Mouse (Mus musculus) limb, embryonic 15.5 days (tissue): ENCODE data around the gene Olfr1436. TPM values are rescaled to one million over a fixed set of nuclear protein-coding genes. Genes with fewer than 3 reads are reported as not detected.
"Not testable (repeated sequence)": the region's sequence is repeated elsewhere in the genome, so short reads cannot be mapped to it uniquely, and the experiment has no call there.

Experiments
- ATAC-seq: fragments of 200-750 bp; cut with Nextera tagmentation; 2 replicates; pipeline ENCODE4 v1.8.0; 2017; ENCODE audit warnings: low read depth, moderate TSS enrichment; ENCODE audit not compliant: insufficient number of reproducible peaks, low FRiP score, low TSS enrichment
- H3K27ac ChIP-seq: fragments of 300-500 bp; sonication (generic); 2 replicates; pipeline ENCODE4 v1.5.1; 2015; ENCODE audit warnings: moderate library complexity, mild to moderate bottlenecking, inconsistent platforms
- H3K27me3 ChIP-seq: fragments of 300-500 bp; sonication (generic); 2 replicates; pipeline ENCODE4 v1.6.1; 2015; ENCODE audit warnings: inconsistent platforms
- H3K36me3 ChIP-seq: fragments of 300-500 bp; sonication (generic); 2 replicates; pipeline ENCODE4 v1.6.1; 2015; ENCODE audit warnings: inconsistent platforms
- H3K4me1 ChIP-seq: fragments of 300-500 bp; sonication (generic); 2 replicates; pipeline ENCODE4 v1.6.1; 2015; ENCODE audit warnings: inconsistent platforms
- H3K4me2 ChIP-seq: fragments of 300-500 bp; sonication (generic); 2 replicates; pipeline ENCODE4 v1.6.1; 2015; ENCODE audit warnings: mild to moderate bottlenecking, inconsistent platforms
- H3K4me3 ChIP-seq: fragments of 300-500 bp; sonication (generic); 2 replicates; pipeline ENCODE4 v1.5.1; 2015; ENCODE audit warnings: mild to moderate bottlenecking, inconsistent platforms
- H3K9ac ChIP-seq: fragments of 300-500 bp; sonication (generic); 2 replicates; pipeline ENCODE4 v1.6.1; 2015; ENCODE audit warnings: inconsistent platforms
- H3K9me3 ChIP-seq: fragments of 300-500 bp; sonication (generic); 2 replicates; pipeline ENCODE4 v1.6.1; 2016; ENCODE audit warnings: inconsistent platforms
- WGBS: fragments of 180-500 bp; shearing (Covaris S2); methylation state at CpG from one replicate; pipeline ENCODE4 v1.1.7; 2015; 5-methylcytosine and 5-hydroxymethylcytosine counted together
- polyA plus RNA-seq: library from polyadenylated mRNA; unstranded; fragments of >200 nt; fragmentation: Nextera tagmentation; extraction: Ambion mirVana; gene quantifications from 2 replicates; pipeline ENCODE4 v1.2.1, GENCODE M21; 2015

Olfr1436 gene
- not detected in 2 replicates for polyA plus RNA-seq

DNA sequence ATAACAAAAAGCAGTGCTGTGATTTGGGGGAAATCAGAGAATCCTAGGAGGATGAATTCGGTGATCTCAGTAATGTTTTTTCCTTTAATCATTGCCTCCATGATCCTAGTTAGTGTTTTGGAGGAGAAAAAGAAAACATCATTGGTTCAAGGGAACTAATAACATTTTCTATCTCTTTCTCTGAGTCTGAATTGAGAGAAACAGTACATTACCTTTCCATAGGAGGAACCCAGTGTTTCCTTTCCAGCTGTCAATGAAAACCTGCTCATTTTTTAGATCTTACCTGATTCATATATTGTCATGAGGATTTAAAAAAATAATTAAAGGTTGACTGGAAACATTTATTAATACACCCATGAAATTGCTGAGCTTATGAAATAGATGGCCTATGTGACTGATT lies at the start of gene Olfr1436:
TSS of gene Olfr1436 (minus strand) at position 101 of the 400 bp plus-strand sequence.
- not testable (repeated sequence) for H3K4me3 ChIP-seq, H3K36me3 ChIP-seq, H3K4me2 ChIP-seq, ATAC-seq, H3K9me3 ChIP-seq, H3K27ac ChIP-seq, H3K27me3 ChIP-seq, H3K9ac ChIP-seq, H3K4me1 ChIP-seq
- 68% methylated on average over 1 of the region's 1 CpGs for WGBS

DNA sequence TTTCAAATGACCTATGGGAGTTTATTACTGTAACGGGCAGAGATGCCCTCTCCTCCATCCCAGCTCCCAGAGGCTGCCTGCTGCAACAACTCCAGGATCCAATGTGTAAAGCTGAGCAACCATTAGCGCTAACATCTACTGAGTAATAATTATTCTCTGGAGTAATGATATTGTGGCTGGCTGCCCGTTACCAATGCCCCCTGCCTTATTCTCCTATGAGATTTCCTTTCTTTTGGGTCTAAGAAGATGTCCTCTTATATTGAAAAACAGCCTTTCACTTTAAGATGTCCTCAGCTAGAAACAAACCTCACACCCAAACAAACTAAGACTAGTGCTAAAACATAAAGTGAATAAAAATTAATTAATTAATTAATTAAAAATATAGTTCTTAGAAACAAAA lies 36.9 kb upstream of the Olfr1436 start, which contains the start of gene Olfr1438-ps1:
TSS of gene Olfr1438-ps1 (minus strand) at position 101 of the 400 bp plus-strand sequence.
- ATAC-seq: no peak
- no peak within 1 kb of the TSS for H3K4me3 ChIP-seq
- H3K9ac ChIP-seq: no peak within 1 kb of the TSS
- no peaks in the 10 kb centered on the region for H3K36me3 ChIP-seq
- H3K9me3 ChIP-seq: no peaks in the 10 kb centered on the region
- H3K4me2 ChIP-seq: no peak within 1 kb of the TSS
- no peak within 1 kb of the TSS for H3K27ac ChIP-seq
- no peaks in the 10 kb centered on the region for H3K4me1 ChIP-seq
- no peaks in the 10 kb centered on the region for H3K27me3 ChIP-seq
- WGBS: 77% methylated on average over 3 of the region's 3 CpGs

DNA sequence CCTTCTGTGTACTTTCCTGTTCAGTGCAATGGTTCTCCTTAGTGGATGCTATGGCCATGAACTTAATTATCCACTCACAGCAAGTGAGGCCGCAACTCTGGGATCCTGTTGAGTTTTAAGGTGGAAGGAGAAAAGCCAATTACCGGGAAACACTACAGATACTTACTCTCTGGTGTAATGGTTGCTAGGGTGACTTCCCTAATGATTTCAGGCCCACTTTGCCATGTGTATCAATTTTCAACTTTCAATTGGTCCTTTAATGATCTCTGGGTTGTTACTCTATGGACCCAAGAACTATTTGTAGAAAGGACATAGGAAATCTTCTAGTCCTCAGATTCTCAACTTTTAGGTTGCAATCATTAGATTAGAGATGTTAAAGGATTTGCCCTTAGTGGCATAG lies 26.1 kb upstream of the Olfr1436 start, which contains the start of gene Olfr1437:
TSS of gene Olfr1437 (minus strand) at position 101 of the 400 bp plus-strand sequence.
- no peak within 1 kb of the TSS for H3K27ac ChIP-seq
- H3K36me3 ChIP-seq: no peaks in the 10 kb centered on the region
- H3K9me3 ChIP-seq: no peaks in the 10 kb centered on the region
- no peaks in the 10 kb centered on the region for H3K27me3 ChIP-seq
- no peak within 1 kb of the TSS for H3K9ac ChIP-seq
- no peak for ATAC-seq
- no peak within 1 kb of the TSS for H3K4me3 ChIP-seq
- 47% methylated on average over 2 of the region's 2 CpGs for WGBS
- no peaks in the 10 kb centered on the region for H3K4me1 ChIP-seq
- no peak within 1 kb of the TSS for H3K4me2 ChIP-seq

GRCm38 (mm10) chr19:12292979-12293378 lies 6.0 kb downstream of the Olfr1436 start:
- no peak overlapping the region for H3K4me2 ChIP-seq
- H3K4me1 ChIP-seq: no peaks in the 10 kb centered on the region
- no peaks in the 10 kb centered on the region for H3K27me3 ChIP-seq
- H3K9ac ChIP-seq: no peak overlapping the region
- H3K4me3 ChIP-seq: no peak overlapping the region
- no peaks in the 10 kb centered on the region for H3K9me3 ChIP-seq
- ATAC-seq: no peak
- no peak overlapping the region for H3K27ac ChIP-seq
- H3K36me3 ChIP-seq: no peaks in the 10 kb centered on the region

- H3K27ac ChIP-seq: no peak within 1 kb of the TSS
- no peak for ATAC-seq
- H3K9me3 ChIP-seq: no peaks in the 10 kb centered on the region
- no peak within 1 kb of the TSS for H3K4me2 ChIP-seq
- H3K9ac ChIP-seq: no peak within 1 kb of the TSS
- no peaks in the 10 kb centered on the region for H3K4me1 ChIP-seq
- WGBS: 68% methylated on average over 2 of the region's 2 CpGs
- H3K36me3 ChIP-seq: no peaks in the 10 kb centered on the region
- H3K27me3 ChIP-seq: no peaks in the 10 kb centered on the region
- no peak within 1 kb of the TSS for H3K4me3 ChIP-seq
These were observed 19.4 kb downstream of the Olfr1436 start, which contains the start of gene Olfr1434 for GRCm38 (mm10) chr19:12279554-12279953. Gene Olfr1434, plus strand, starts transcription at chr19:12279854.

GRCm38 (mm10) chr19:12260732-12261131 lies 38.2 kb downstream of the Olfr1436 start, which contains the start of gene Olfr235:
Gene Olfr235, plus strand, starts transcription at chr19:12261032.
- H3K27me3 ChIP-seq: no peaks in the 10 kb centered on the region
- no peak for ATAC-seq
- WGBS: 45% methylated on average over 1 of the region's 1 CpGs

More at GRCm38 (mm10) chr19:12260732-12261131, 38.2 kb downstream of the Olfr1436 start, which contains the start of gene Olfr235:
- Histone ChIP-seq H3K9ac (no peak within 1 kb of the TSS), H3K27ac (no peak within 1 kb of the TSS), H3K36me3 (no peaks in the 10 kb centered on the region), H3K4me2 (no peak within 1 kb of the TSS), H3K4me1 (no peaks in the 10 kb centered on the region), H3K4me3 (no peak within 1 kb of the TSS), H3K9me3 (no peaks in the 10 kb centered on the region)

Other genes starting within 250 kb of the Olfr1436 start
- not detected in 2 replicates for gene Olfr1424, start 236.4 kb downstream of the Olfr1436 start, polyA plus RNA-seq
- gene Olfr1425, start 221.4 kb downstream of the Olfr1436 start, polyA plus RNA-seq: not detected in 2 replicates
- gene Olfr1426, start 207.1 kb downstream of the Olfr1436 start, polyA plus RNA-seq: not detected in 2 replicates
- not detected in 2 replicates for gene Olfr1427, start 195.8 kb downstream of the Olfr1436 start, polyA plus RNA-seq
- not detected in 2 replicates for gene Olfr1428, start 183.2 kb downstream of the Olfr1436 start, polyA plus RNA-seq
- gene Olfr76, start 175.9 kb downstream of the Olfr1436 start, polyA plus RNA-seq: not detected in 2 replicates
- gene Olfr1555-ps1, start 129.0 kb downstream of the Olfr1436 start, polyA plus RNA-seq: not detected in 2 replicates
- not detected in 2 replicates for gene Olfr1431, start 98.5 kb downstream of the Olfr1436 start, polyA plus RNA-seq
- gene Olfr1432, start 66.5 kb downstream of the Olfr1436 start, polyA plus RNA-seq: not detected in 2 replicates
- gene Olfr262, start 57.5 kb downstream of the Olfr1436 start, polyA plus RNA-seq: not detected in 2 replicates
- gene Olfr235, start 38.1 kb downstream of the Olfr1436 start, polyA plus RNA-seq: not detected in 2 replicates
- gene Olfr1434, start 19.3 kb downstream of the Olfr1436 start, polyA plus RNA-seq: not detected in 2 replicates
- gene Olfr1437, start 26.0 kb upstream of the Olfr1436 start, polyA plus RNA-seq: not detected in 2 replicates
- gene Olfr1438-ps1, start 36.8 kb upstream of the Olfr1436 start, polyA plus RNA-seq: not detected in 2 replicates
- gene Olfr1440, start 88.1 kb upstream of the Olfr1436 start, polyA plus RNA-seq: not detected in 2 replicates
- gene Olfr1441, start 118.3 kb upstream of the Olfr1436 start, polyA plus RNA-seq: not detected in 2 replicates
- gene Pfpl, start 128.8 kb upstream of the Olfr1436 start, polyA plus RNA-seq: not detected in 2 replicates
- gene Mpeg1, start 161.6 kb upstream of the Olfr1436 start, polyA plus RNA-seq: 0.47 and 0.54 TPM in 2 replicates
- gene Dtx4, start 202.3 kb upstream of the Olfr1436 start, polyA plus RNA-seq: 7.7 and 8.0 TPM in 2 replicates
- 24.0 and 25.5 TPM in 2 replicates for gene Fam111a, start 246.6 kb upstream of the Olfr1436 start, polyA plus RNA-seq